Mouse (Mus musculus) myocyte (in vitro differentiated cells): ENCODE results near the gene Agap1.

Experiments
- CEBPB ChIP-seq: IDR thresholded peaks from 2 replicates; pipeline ENCODE4 v1.6.1; 2011; ENCODE audit warnings: mild to moderate bottlenecking, moderate library complexity; ENCODE audit not compliant: poor library complexity, insufficient read depth, severe bottlenecking
- E2F4 ChIP-seq: IDR thresholded peaks from one replicate; pipeline ENCODE4 v1.6.1; 2011; ENCODE audit warnings: mild to moderate bottlenecking, control low read depth, moderate library complexity; ENCODE audit not compliant: insufficient read depth
- MAX ChIP-seq: IDR thresholded peaks from one replicate; pipeline ENCODE4 v1.6.1; 2011; ENCODE audit warnings: low read depth, mild to moderate bottlenecking, control low read depth
- MYOD1 ChIP-seq, 3 experiments: IDR thresholded peaks; one replicate each; pipeline ENCODE4 v1.6.1; 2011; ENCODE audit warnings: control low read depth in 2 of 3, low read depth in 2 of 3, mild to moderate bottlenecking in 2 of 3, moderate library complexity in 1 of 3; ENCODE audit not compliant: insufficient read length in 2 of 3, control insufficient read depth in 1 of 3
- MYOG ChIP-seq, 3 experiments: IDR thresholded peaks; one replicate each; pipeline ENCODE4 v1.6.1; 2011; ENCODE audit warnings: control low read depth in 2 of 3, low read depth in 2 of 3, mild to moderate bottlenecking in 2 of 3; ENCODE audit not compliant: insufficient read length in 2 of 3, control insufficient read depth in 1 of 3, insufficient read depth in 1 of 3
- POLR2A ChIP-seq: IDR thresholded peaks from one replicate; pipeline ENCODE4 v1.6.1; 2011; ENCODE audit warnings: low read depth, mild to moderate bottlenecking, control low read depth, moderate library complexity; ENCODE audit not compliant: insufficient read length
- POLR2AphosphoS2 ChIP-seq: IDR thresholded peaks from one replicate; pipeline ENCODE4 v1.6.1; 2011; ENCODE audit warnings: low read depth, control low read depth; ENCODE audit not compliant: insufficient read length
- SRF ChIP-seq: IDR thresholded peaks from one replicate; pipeline ENCODE4 v1.6.1; 2011; ENCODE audit warnings: low read depth; ENCODE audit not compliant: control insufficient read depth, insufficient read length
- TCF12 ChIP-seq: IDR thresholded peaks from one replicate; pipeline ENCODE4 v1.6.1; 2011; ENCODE audit warnings: mild to moderate bottlenecking, control low read depth; ENCODE audit not compliant: poor library complexity, insufficient read depth, severe bottlenecking
- TCF3 ChIP-seq: IDR thresholded peaks from one replicate; pipeline ENCODE4 v1.6.1; 2011; ENCODE audit warnings: low read depth, control low read depth; ENCODE audit not compliant: insufficient read length
- USF1 ChIP-seq: IDR thresholded peaks from one replicate; pipeline ENCODE4 v1.6.1; 2011; ENCODE audit warnings: low read depth, mild to moderate bottlenecking, control low read depth, moderate library complexity

DNA sequence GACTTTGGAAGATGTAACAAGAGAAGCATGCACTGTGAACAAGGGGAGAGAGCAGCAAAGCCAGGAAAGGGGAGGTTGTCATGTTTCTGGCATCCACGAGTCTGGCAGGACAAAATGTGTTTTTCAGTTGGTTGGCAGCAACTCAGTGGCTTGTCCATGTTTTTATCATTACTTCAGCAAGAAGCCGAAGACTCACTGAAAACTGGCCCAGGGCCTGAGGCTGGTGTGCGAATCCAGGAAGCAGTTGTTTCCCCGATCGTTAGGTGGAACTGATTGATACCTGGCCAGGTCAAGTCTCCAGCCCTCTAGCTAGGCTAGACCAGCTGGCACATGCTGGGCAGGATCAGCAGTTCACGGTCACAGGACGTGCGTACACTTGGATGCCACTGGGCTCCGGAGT is 162.7 kb downstream of the Agap1 start:
- TF ChIP-seq POLR2AphosphoS2, result no peak
- no peak for TF ChIP-seq POLR2A
- TF ChIP-seq TCF12, result no peak
- TF ChIP-seq TCF3, result no peak
- no peak for TF ChIP-seq MAX
- TF ChIP-seq E2F4, result no peak
- no peak for TF ChIP-seq USF1
- TF ChIP-seq SRF, result no peak
- no peak for TF ChIP-seq MYOG (IDR thresholded peaks at IDR 0.05; ENCODE audit: control insufficient read depth in 1 of 3, insufficient read depth in 1 of 3, insufficient read length in 2 of 3, low read depth in 2 of 3)
- no peak for TF ChIP-seq MYOD1 (IDR thresholded peaks at IDR 0.05; ENCODE audit: control insufficient read depth in 1 of 3, insufficient read length in 2 of 3, low read depth in 2 of 3)
- no peak for TF ChIP-seq CEBPB
